Mouse (Mus musculus): ENCODE data around the gene Tpt1. TPM values are rescaled to one million over a fixed set of nuclear protein-coding genes. Genes with fewer than 3 reads are reported as not detected.

Tpt1 gene
- total RNA-seq, 2 experiments from 2014 or later, result 939 to 945 TPM

- intact Hi-C loops (cut with DNase I), result no loop called here
Measured at GRCm38 (mm10) chr14:75870631-75871030, 25.7 kb downstream of the Tpt1 start.

GRCm38 (mm10) chr14:75871111-75871510 lies 26.2 kb downstream of the Tpt1 start:
- DNase-seq (ENCODE audit: low spot score in 2 of 2), result no peak
- intact Hi-C loops (cut with DNase I), result no loop called here

More at GRCm38 (mm10) chr14:75870631-75871030, 25.7 kb downstream of the Tpt1 start:
- no peak for DNase-seq (ENCODE audit: low spot score in 2 of 2)

DNA sequence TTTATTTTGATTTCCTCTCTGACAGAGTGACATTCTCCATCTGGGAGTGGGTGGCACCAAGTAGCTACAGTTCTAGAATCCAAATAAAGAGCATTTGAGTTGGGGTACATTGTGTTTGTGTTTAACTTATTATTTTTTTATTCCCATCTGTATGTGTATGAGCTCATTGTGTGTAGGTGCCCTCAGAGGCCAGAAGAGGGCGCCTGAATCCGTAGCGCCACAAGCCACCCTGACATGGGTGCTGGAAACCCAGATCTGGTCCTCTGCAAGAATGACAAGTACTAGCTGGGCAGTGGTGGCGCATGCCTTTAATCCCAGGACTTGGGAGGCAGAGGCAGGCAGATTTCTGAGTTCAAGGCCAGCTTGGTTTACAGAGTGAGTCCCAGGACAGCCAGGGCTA lies 26.9 kb downstream of the Tpt1 start:
- no peak for DNase-seq (ENCODE audit: low spot score in 2 of 2)
- intact Hi-C loops (cut with DNase I), result no loop called here

GRCm38 (mm10) chr14:75873612-75874011 lies 28.7 kb downstream of the Tpt1 start:
- intact Hi-C loops (cut with DNase I), result no loop called here
- DNase-seq (ENCODE audit: low spot score in 2 of 2), result no peak

DNA sequence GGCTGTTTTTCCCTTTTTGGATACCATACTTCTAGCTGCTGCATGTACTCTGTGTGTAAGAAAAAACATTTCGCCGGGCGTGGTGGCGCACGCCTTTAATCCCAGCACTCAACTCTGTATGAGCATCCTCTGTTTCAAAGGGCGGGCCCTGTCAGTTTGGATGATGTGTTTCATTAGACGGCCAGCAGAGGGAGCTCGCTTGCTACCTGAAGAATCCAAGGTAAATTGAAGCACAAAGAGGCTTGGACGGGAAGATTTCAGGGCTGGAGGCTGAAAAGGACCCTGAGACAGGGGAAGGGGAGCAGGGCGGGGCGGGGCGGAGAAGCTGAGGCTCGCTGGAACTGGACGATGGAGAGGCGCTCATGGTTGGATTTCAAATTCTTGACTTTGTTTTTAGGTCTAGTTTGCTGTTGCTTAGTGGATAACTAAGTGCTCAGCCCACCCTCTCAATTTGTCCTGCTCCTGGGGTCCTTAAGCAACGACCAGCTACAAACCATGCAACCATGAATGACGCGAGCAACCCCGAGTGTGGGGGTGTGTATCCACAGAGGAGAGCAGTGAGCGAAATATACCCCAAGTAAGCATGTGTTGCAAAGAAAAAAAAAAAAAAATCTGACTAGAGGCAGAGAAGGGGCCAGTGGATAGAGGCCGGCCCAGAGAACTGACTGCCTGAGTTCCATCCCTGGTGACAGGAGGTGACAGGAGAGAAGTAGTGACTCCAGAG lies 31.6 kb downstream of the Tpt1 start:
- DNase-seq (ENCODE audit: low spot score in 2 of 2), result peak; percentile 79 to 86
- intact Hi-C loops (cut with DNase I), result loop anchor here (2.0 to 5.0 kb wide), 2 partner anchors 86 to 200 kb away; no protein-coding TSS in a partner anchor

DNA sequence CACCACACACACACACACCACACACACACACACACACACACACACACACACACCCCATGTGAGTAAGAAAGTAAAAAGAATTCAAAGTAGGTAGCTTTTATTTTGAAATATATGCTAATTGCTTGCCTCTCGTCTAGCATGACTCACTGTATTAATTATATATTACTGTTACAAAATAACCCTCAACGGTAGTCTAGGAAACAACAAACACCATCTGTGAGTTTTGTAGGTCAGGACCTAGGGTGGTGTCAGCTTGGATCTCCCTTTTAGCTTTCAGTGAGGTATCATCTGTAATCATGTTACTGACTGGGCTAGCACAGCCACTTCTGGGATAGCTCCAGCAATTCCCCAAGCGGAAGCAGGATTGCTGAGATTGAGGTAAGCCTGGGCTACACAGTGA lies 32.4 kb downstream of the Tpt1 start:
- intact Hi-C loops (cut with DNase I), result loop anchor here (2.0 to 5.0 kb wide), 2 partner anchors 85 to 200 kb away; no protein-coding TSS in a partner anchor

DNA sequence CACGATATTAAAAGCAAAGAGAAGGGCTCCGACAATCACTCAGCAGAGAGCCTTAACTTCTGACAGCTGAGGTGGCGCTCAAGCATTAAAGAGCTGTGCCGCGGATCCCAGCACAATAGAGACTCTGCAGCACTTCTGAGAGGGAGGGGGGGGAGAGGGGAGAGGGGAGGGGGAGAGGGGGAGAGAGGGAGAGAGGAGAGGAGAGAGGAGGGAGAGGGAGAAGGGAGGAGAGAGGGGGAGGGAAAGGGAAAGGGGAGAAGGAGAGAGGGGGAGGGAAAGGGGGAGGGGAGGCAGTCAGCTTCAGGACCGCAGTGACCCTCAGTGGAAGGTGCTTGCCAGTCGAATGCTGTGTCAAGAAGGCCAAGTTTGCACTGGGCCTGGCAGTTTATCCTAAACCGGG lies 34.1 kb downstream of the Tpt1 start:
- intact Hi-C loops (cut with DNase I), result loop anchor here (5.0 kb wide), 1 partner anchor 83 kb away; no protein-coding TSS in a partner anchor
- no peak for DNase-seq (ENCODE audit: low spot score in 2 of 2)

More for the DNA sequence above, 32.4 kb downstream of the Tpt1 start:
- no peak for DNase-seq (ENCODE audit: low spot score in 2 of 2)

DNA sequence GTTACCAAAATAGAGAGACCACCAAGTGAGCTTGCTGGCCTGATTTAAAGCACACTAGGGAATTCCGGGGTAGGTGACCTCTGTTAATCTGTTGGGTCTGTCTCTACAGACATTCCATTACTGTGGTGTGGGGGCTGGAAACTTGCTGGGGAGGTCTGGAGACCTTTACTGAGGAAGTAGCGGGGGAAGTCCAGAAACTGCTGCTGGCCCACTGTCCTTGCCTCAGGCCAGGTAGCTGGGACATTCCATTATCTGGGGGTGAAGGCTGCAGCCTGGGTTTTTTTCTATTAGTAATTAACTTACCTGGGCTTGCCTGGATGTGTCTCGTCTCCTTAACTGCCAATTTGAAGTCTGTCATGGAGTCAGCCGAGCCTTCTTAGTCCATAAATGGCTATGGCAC lies 37.0 kb downstream of the Tpt1 start:
- no peak for DNase-seq (ENCODE audit: low spot score in 2 of 2)
- intact Hi-C loops (cut with DNase I), result no loop called here

DNA sequence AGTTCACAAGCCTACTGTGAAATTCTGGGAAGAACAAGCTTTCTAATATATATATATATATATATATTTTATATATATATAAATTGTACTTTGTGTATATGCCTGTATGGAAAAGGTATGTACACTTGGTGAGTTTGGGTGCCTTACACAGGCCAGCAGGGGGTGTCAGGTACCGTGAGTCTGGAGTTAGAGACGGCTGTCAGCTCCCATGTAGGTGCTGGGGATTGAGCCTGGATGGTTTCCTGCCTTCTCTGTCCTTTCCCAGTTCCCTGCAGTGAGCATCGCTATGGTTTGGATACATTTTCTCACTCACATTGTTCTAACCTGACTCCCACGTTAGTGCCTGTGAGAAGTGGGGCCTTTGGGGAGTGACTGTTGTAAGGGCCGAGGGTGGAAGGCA lies 38.4 kb downstream of the Tpt1 start:
- intact Hi-C loops (cut with DNase I), result no loop called here
- DNase-seq (ENCODE audit: low spot score in 2 of 2), result no peak

GRCm38 (mm10) chr14:75883873-75884272 lies 39.0 kb downstream of the Tpt1 start:
- no peak for DNase-seq (ENCODE audit: low spot score in 2 of 2)
- intact Hi-C loops (cut with DNase I), result no loop called here

GRCm38 (mm10) chr14:75892118-75892517 lies 47.2 kb downstream of the Tpt1 start:
- intact Hi-C loops (cut with DNase I), result no loop called here
- DNase-seq (ENCODE audit: low spot score in 2 of 2), result peak; percentile 79 to 80

Other genes with a start within 250 kb of the Tpt1 start
- not detected for gene Erich6b, start 202.8 kb upstream of the Tpt1 start, total RNA-seq (2021)
- 10 to 100 TPM; 23.1 to 25.5 TPM for gene Cog3, start 90.6 kb upstream of the Tpt1 start, total RNA-seq (2021)
- 10 to 100 TPM; 11.3 to 11.7 TPM for gene Slc25a30, start 58.1 kb upstream of the Tpt1 start, total RNA-seq (2021)
- 10 to 100 TPM; 12.5 to 15.5 TPM for gene Kctd4, start 109.9 kb downstream of the Tpt1 start, total RNA-seq (2021)
- 10 to 100 TPM; 15.8 to 16.1 TPM for gene Gtf2f2, start 165.8 kb downstream of the Tpt1 start, total RNA-seq (2021)

All from left cerebral cortex, postnatal 36 days (tissue).